Mouse (Mus musculus): ENCODE measurements around the gene Gba. TPM values are rescaled to one million over a fixed set of nuclear protein-coding genes. Genes with fewer than 3 reads are reported as not detected.
"Not testable (repeated sequence)": the region's sequence is repeated elsewhere in the genome, so short reads cannot be mapped to it uniquely, and the experiment has no call there.

The Gba gene
- polyA plus RNA-seq, 1 experiment = 56.3 TPM

DNA sequence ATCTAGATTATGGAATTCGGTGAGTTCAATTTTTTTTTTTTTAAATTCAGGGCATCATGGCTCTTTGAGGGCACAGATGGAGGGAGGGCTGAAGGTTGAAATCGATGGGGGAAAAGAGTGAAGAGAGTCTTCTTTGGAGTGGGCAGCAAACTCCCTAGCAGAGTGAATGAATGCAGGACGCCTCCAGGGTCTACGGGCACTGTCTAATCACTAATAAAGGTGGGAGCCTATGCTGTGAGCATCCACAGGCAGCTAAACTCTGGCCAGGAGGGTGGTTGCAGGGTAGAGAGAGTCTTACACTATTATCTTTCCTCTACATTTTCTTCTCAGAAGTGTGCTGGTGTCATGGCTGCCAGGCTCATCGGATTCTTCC is 400 bp downstream of the Gba start:
- no peak for DNase-seq (ENCODE audit: low read depth)
- TF ChIP-seq POLR2A (IDR thresholded peaks at IDR 0.05; ENCODE audit: borderline replicate concordance, extremely low read depth, insufficient read depth, insufficient read length, poor library complexity, severe bottlenecking) = no peak
- no peak for TF ChIP-seq CTCF (IDR thresholded peaks at IDR 0.05; ENCODE audit: borderline replicate concordance, extremely low read depth, insufficient read depth, insufficient read length)

GRCm38 (mm10) chr3:89206079-89206478 is 3.4 kb downstream of the Gba start:
- TF ChIP-seq CTCF (IDR thresholded peaks at IDR 0.05; ENCODE audit: borderline replicate concordance, extremely low read depth, insufficient read depth, insufficient read length) = no peak
- TF ChIP-seq POLR2A (IDR thresholded peaks at IDR 0.05; ENCODE audit: borderline replicate concordance, extremely low read depth, insufficient read depth, insufficient read length, poor library complexity, severe bottlenecking) = no peak
- DNase-seq (ENCODE audit: low read depth) = no peak

DNA sequence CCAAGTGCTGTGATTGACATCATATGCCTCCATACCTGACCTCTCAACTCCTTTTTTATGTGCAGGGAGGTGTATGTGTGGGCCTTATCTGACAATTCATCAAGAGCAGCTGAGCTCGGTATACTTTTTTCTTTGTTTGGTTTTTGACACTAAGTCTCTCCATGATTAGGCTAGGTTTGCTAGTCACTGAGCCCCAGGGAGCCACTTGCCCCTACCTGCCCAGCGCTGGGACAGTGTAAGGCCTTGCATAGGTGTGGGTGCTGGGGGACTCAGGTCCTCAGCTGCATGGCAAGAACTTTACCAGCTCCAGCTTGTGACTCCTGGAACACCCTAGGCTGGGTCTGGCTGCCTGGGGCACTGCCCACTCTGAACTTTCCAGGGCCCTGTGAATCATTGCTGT is 4.0 kb downstream of the Gba start:
- DNase-seq (ENCODE audit: low read depth) = no peak
- no peak for TF ChIP-seq POLR2A (IDR thresholded peaks at IDR 0.05; ENCODE audit: borderline replicate concordance, extremely low read depth, insufficient read depth, insufficient read length, poor library complexity, severe bottlenecking)
- no peak for TF ChIP-seq CTCF (IDR thresholded peaks at IDR 0.05; ENCODE audit: borderline replicate concordance, extremely low read depth, insufficient read depth, insufficient read length)

GRCm38 (mm10) chr3:89208075-89208657 is 5.4 kb downstream of the Gba start:
- TF ChIP-seq CTCF (IDR thresholded peaks at IDR 0.05; ENCODE audit: borderline replicate concordance, extremely low read depth, insufficient read depth, insufficient read length) (no peak), POLR2A (IDR thresholded peaks at IDR 0.05; ENCODE audit: borderline replicate concordance, extremely low read depth, insufficient read depth, insufficient read length, poor library complexity, severe bottlenecking) (no peak)

DNA sequence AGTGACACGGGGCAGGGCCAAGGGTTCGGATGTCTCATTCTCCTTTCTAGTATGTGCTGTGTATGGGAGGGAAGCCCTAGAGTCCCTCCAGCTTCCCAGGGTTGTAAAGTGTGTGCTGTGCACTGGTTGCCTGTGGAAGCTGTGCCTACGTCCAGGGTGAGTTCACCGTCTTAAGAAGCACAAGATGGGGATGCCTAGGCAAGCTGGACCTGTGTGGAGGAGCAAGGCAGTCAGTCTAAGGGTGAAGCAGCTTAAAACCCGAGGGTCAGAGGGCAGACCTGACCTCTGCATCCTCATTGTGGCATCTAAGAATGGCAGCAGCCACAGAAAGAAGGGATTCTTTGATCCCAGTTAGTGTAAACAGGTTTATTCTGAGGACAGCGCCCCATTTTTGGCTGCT is 6.0 kb downstream of the Gba start:
- TF ChIP-seq CTCF (IDR thresholded peaks at IDR 0.05; ENCODE audit: borderline replicate concordance, extremely low read depth, insufficient read depth, insufficient read length) (no peak), POLR2A (IDR thresholded peaks at IDR 0.05; ENCODE audit: borderline replicate concordance, extremely low read depth, insufficient read depth, insufficient read length, poor library complexity, severe bottlenecking) (no peak)
- DNase-seq (ENCODE audit: low read depth) = no peak

More at GRCm38 (mm10) chr3:89208075-89208657, 5.4 kb downstream of the Gba start:
- DNase-seq (ENCODE audit: low read depth) = no peak

- TF ChIP-seq CTCF (IDR thresholded peaks at IDR 0.05; ENCODE audit: borderline replicate concordance, extremely low read depth, insufficient read depth, insufficient read length) (no peak), POLR2A (IDR thresholded peaks at IDR 0.05; ENCODE audit: borderline replicate concordance, extremely low read depth, insufficient read depth, insufficient read length, poor library complexity, severe bottlenecking) (no peak)
- DNase-seq (ENCODE audit: low read depth) = no peak
These were observed 7.0 kb downstream of the Gba start for GRCm38 (mm10) chr3:89209731-89210130.

DNA sequence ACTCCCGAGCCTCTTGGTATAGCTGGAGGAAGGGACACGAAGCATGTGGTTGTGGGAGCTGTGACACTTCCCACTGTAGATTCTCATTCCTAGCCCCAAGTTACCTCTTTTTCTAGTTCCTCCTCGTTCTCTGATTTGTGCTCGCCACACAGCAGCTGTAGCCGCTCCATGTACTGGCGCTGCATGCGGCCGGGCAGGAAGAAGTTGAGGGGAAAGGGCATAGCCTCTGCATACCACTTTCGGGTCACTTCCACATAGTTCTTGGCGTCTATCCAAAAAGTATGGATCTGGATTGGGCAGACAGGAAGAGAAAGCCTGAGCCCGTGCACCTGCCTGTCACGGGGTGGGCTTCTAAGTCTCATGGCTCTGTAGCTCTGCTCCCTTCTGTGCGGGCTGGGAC is 7.4 kb downstream of the Gba start:
- TF ChIP-seq POLR2A (IDR thresholded peaks at IDR 0.05; ENCODE audit: borderline replicate concordance, extremely low read depth, insufficient read depth, insufficient read length, poor library complexity, severe bottlenecking) (no peak), CTCF (IDR thresholded peaks at IDR 0.05; ENCODE audit: borderline replicate concordance, extremely low read depth, insufficient read depth, insufficient read length) (no peak)
- DNase-seq (ENCODE audit: low read depth) = no peak

DNA sequence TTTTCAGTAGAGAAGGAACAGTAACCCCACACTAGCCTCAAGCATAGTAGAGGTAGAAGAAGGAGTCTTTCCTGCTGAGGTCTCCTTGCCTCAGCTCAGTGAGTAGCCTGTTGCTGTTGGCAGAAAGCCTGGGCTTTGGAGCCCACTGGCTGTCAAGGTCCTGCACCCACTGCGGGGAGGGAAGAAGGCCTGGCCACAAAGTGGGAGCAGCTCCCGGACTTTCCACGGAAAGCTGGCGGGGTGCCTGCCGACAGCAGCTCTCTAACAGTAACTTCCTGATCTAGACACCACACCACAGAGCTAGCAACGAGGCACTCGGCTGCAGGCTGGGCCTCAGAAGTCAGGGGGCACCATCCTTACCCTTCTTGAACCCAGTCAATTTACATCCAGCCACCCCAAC is 8.0 kb downstream of the Gba start:
- no peak for TF ChIP-seq POLR2A (IDR thresholded peaks at IDR 0.05; ENCODE audit: borderline replicate concordance, extremely low read depth, insufficient read depth, insufficient read length, poor library complexity, severe bottlenecking)
- no peak for TF ChIP-seq CTCF (IDR thresholded peaks at IDR 0.05; ENCODE audit: borderline replicate concordance, extremely low read depth, insufficient read depth, insufficient read length)
- DNase-seq (ENCODE audit: low read depth) = no peak

- DNase-seq (ENCODE audit: low read depth) = peak; percentile 98
- TF ChIP-seq CTCF (IDR thresholded peaks at IDR 0.05; ENCODE audit: borderline replicate concordance, extremely low read depth, insufficient read depth, insufficient read length) (no peak), POLR2A (IDR thresholded peaks at IDR 0.05; ENCODE audit: borderline replicate concordance, extremely low read depth, insufficient read depth, insufficient read length, poor library complexity, severe bottlenecking) (peak; percentile 75)
These were observed 11.2 kb downstream of the Gba start for GRCm38 (mm10) chr3:89213803-89214530.

DNA sequence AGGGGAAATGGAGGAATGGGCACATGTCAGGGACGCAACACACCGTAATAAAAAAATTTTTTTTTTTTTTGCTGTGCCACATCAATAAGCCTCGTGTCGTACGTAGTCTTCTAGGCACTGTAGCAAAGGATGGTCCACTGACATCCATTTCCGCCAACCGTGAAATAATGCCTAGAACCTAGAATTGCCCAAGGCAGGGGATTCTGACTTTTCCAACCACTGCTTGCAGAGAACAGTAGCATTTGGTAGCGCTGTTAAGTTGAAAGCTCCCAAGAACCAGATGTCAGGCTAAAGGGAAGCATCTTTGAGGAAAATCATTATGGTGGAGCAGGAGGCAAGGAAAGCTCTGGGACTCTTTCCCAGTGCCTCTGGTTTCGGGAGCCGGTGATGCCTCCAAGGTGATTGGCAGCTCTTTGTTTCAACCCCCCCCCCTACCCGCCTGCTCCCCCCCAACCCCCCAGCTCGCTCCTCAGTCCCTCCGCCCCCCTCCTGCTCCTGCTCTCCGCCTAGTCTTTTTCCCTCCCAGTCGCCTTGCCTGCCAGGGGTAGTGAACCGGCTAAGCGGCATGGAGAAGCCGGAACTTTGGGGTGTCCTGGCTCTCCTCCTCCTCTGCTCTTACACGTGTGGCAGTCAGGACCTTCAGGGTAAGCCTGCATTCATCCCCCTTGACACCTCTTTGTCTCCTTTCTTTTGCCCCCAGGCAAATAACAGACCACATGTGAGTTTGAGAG is 12.1 kb downstream of the Gba start, which contains the start of gene Thbs3:
Thbs3 (plus strand) TSS at position 500 of the 731 bp plus-strand sequence.
- TF ChIP-seq POLR2A (IDR thresholded peaks at IDR 0.05; ENCODE audit: borderline replicate concordance, extremely low read depth, insufficient read depth, insufficient read length, poor library complexity, severe bottlenecking) (no peak), CTCF (IDR thresholded peaks at IDR 0.05; ENCODE audit: borderline replicate concordance, extremely low read depth, insufficient read depth, insufficient read length) (no peak)
- peak; percentile 88 for DNase-seq (ENCODE audit: low read depth)

- DNase-seq (ENCODE audit: low read depth) = peak; percentile 96
- TF ChIP-seq CTCF (IDR thresholded peaks at IDR 0.05; ENCODE audit: borderline replicate concordance, extremely low read depth, insufficient read depth, insufficient read length) (peak; percentile 90), POLR2A (IDR thresholded peaks at IDR 0.05; ENCODE audit: borderline replicate concordance, extremely low read depth, insufficient read depth, insufficient read length, poor library complexity, severe bottlenecking) (no peak)
These were observed 13.1 kb downstream of the Gba start for GRCm38 (mm10) chr3:89215853-89216252.

- not testable (repeated sequence) for DNase-seq (ENCODE audit: low read depth)
These were observed 13.7 kb downstream of the Gba start for GRCm38 (mm10) chr3:89216407-89216806.

Data from brain, embryonic 14.5 days (tissue).